ENCODE assay signal across 8 mouse cellular contexts in the genomic region with DNA sequence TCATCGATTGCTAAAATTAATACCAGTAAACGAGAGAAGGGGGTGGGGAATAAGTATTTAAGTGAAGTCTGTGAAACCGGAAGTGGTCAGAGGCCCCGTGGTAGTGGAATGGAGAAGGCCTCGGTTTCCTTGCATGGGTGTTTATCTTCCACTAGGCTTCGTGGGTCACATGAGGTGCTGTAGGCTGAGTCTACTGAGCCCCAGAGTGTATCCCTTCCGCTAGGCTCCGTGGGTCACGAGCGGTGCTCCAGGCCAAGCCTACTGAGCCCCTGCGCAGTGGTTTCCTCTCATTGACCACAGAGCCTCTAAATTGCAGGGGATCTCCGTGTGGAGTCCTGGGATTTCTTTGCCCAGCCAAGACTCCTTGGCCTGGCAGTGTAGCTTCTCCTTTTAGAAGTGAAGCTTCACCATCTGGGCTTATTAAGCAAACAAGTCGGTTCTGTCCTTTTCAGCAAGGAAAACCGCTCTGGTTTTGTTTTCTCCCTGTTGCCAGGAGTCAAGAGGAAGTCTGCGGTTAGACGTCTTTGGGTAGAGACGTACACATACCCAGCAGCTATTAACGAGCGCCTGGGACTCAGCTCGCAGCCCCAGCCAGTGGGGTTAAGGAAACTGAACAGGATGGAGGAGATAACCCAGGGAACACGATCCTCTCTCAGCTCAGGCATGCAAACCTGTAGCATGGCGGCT.
DNase-seq lines count a peak whose midpoint lies in the region; ATAC-seq and TF ChIP-seq lines count a peak whose summit lies in the region.

No protein-coding gene starts in this region.

- peaks cover 1% of the 10 kb centered on the region; the same call in 1 of the 2 replicates for H3K79me2 ChIP-seq in MEL (ENCODE audit: control insufficient read depth, insufficient read depth, low read length, poor library complexity)

- H3K36me3 ChIP-seq in MEL (ENCODE audit: control insufficient read depth in 1 of 2, insufficient read depth in 2 of 2, low read length in 2 of 2) = peaks cover 0 to 8% of the 10 kb centered on the region in 2 experiments; a peak in 2 of 4 replicates
- no peaks in the 10 kb centered on the region for H3K36me3 ChIP-seq in limb, embryonic 14.5 days (ENCODE audit: control insufficient read depth, insufficient read depth, low read length)
- H3K36me3 ChIP-seq in midbrain, embryonic 15.5 days (replicated peaks) = no peaks in the 10 kb centered on the region

- H3K9me3 ChIP-seq in MEL (replicated peaks; ENCODE audit: insufficient read depth, low read length) = no peaks in the 10 kb centered on the region
- no peaks in the 10 kb centered on the region for H3K9me3 ChIP-seq in limb, embryonic 14.5 days (ENCODE audit: control insufficient read depth, low read length)
- no peaks in the 10 kb centered on the region for H3K9me3 ChIP-seq in midbrain, embryonic 15.5 days

- no peaks in the 10 kb centered on the region for H3K27me3 ChIP-seq in MEL (ENCODE audit: control insufficient read depth in 1 of 2, insufficient read depth in 2 of 2, low read length in 2 of 2)
- H3K27me3 ChIP-seq in limb, embryonic 14.5 days (ENCODE audit: control insufficient read depth, insufficient read depth, low read length) = no peaks in the 10 kb centered on the region
- H3K27me3 ChIP-seq in midbrain, embryonic 15.5 days (replicated peaks) = 0 out of 2 replicates have a peak, but pooled peaks cover 10% of the 10 kb centered on the region

- peaks cover 0 to 21% of the 10 kb centered on the region in 2 experiments; a peak in 2 of 4 replicates for H3K4me1 ChIP-seq in MEL (ENCODE audit: control insufficient read depth in 1 of 2, insufficient read depth in 2 of 2, low read length in 2 of 2)
- H3K4me1 ChIP-seq in limb, embryonic 14.5 days (ENCODE audit: control insufficient read depth, insufficient read depth, low read length) = peaks cover 27% of the 10 kb centered on the region
- H3K4me1 ChIP-seq in midbrain, embryonic 15.5 days = peaks cover 14% of the 10 kb centered on the region; the same call in 1 of the 2 replicates

- DNase-seq in adrenal gland, adult 2 months = peak; percentile 25
- DNase-seq in adrenal gland, postnatal 14 days = no peak
- peak; percentile 84 for DNase-seq in MEL (ENCODE audit: low read depth, low spot score)
- peak; percentile 56 for DNase-seq in limb, embryonic 14.5 days (ENCODE audit: low spot score)
- DNase-seq in natural killer cell, adult 2 months (ENCODE audit: low spot score in 2 of 2) = peak; percentile 87 to 90
- DNase-seq in kidney, postnatal 10 days = no peak
- DNase-seq in adrenal gland, adult 18-20 months (ENCODE audit: low spot score in 2 of 2) = no peak

- peak in 1 of 2 experiments; percentile 44; a peak in 2 of 4 replicates for TF ChIP-seq EP300 in MEL (IDR thresholded peaks at IDR 0.05; ENCODE audit: low read depth in 1 of 2, low read length in 2 of 2)

- TF ChIP-seq RAD21 in MEL (IDR thresholded peaks at IDR 0.05; ENCODE audit: low read depth, low read length) = no peak; the same call in 1 of the 2 replicates

- WGBS in limb, embryonic 14.5 days = 46% methylated on average over 22 of the region's 22 CpGs
- WGBS in midbrain, embryonic 15.5 days = 75% methylated on average over 22 of the region's 22 CpGs

- peak overlapping the region; percentile 74 for H3K9ac ChIP-seq in MEL (ENCODE audit: control insufficient read depth, low read depth, low read length, poor library complexity, severe bottlenecking)
- H3K9ac ChIP-seq in limb, embryonic 14.5 days (ENCODE audit: low read depth, low read length, severe bottlenecking) = no peak overlapping the region
- H3K9ac ChIP-seq in midbrain, embryonic 15.5 days = no peak overlapping the region

- H3K4me3 ChIP-seq in MEL (ENCODE audit: control insufficient read depth in 1 of 2, insufficient read depth in 1 of 2, low read depth in 2 of 2, low read length in 2 of 2) = peak overlapping the region; percentile 69 to 72
- H3K4me3 ChIP-seq in limb, embryonic 14.5 days (replicated peaks; ENCODE audit: low read length) = no peak overlapping the region
- no peak overlapping the region for H3K4me3 ChIP-seq in midbrain, embryonic 15.5 days

- H3K4me2 ChIP-seq in limb, embryonic 14.5 days (replicated peaks; ENCODE audit: low read depth, low read length, severe bottlenecking) = 0 out of 2 replicates have a peak overlapping the region, but pooled peaks have one; percentile 16
- H3K4me2 ChIP-seq in midbrain, embryonic 15.5 days = no peak overlapping the region

- H3K27ac ChIP-seq in MEL (ENCODE audit: control insufficient read depth, low read depth, low read length) = peak overlapping the region; percentile 70
- H3K27ac ChIP-seq in limb, embryonic 14.5 days (replicated peaks; ENCODE audit: low read depth, low read length) = 0 out of 2 replicates have a peak overlapping the region, but pooled peaks have one; percentile 41
- no peak overlapping the region for H3K27ac ChIP-seq in midbrain, embryonic 15.5 days

- TF ChIP-seq POLR2A in MEL (IDR thresholded peaks at IDR 0.05; ENCODE audit: control insufficient read depth in 1 of 2, insufficient read depth in 1 of 2, low read depth in 1 of 2, low read length in 2 of 2, poor library complexity in 1 of 2) = peak; percentile 27 to 45; a peak in 2 of 4 replicates
- TF ChIP-seq POLR2A in limb, embryonic 14.5 days (IDR thresholded peaks at IDR 0.05; ENCODE audit: borderline replicate concordance, extremely low read depth, insufficient read depth, insufficient read length) = no peak

- 0 out of 2 replicates have a peak, but pooled peaks have one; percentile 27 for ATAC-seq in limb, embryonic 14.5 days (ENCODE audit: low FRiP score, low read depth)
- ATAC-seq in midbrain, embryonic 15.5 days (replicated peaks) = no peak

- no peak for TF ChIP-seq CTCF in MEL (IDR thresholded peaks at IDR 0.05 in 2 of 3, conservative IDR thresholded peaks at IDR 0.05 in 1 of 3; ENCODE audit: control insufficient read depth in 1 of 3, insufficient read depth in 1 of 3, low read depth in 2 of 3, low read length in 3 of 3, poor library complexity in 1 of 3, severe bottlenecking in 1 of 3)

TF ChIP-seq in MEL, 35 proteins besides CTCF, POLR2A, EP300 and RAD21:
- TF ChIP-seq BHLHE40 (IDR thresholded peaks at IDR 0.05; ENCODE audit: borderline replicate concordance, low read depth, low read length) (peak; percentile 24; the same call in 1 of the 2 replicates), USF1 (IDR thresholded peaks at IDR 0.05; ENCODE audit: low read depth, low read length) (peak; percentile 73), TBP (IDR thresholded peaks at IDR 0.05; ENCODE audit: low read depth, low read length) (0 out of 2 replicates have a peak, but pooled peaks have one; percentile 37), SIN3A (IDR thresholded peaks at IDR 0.05; ENCODE audit: low read length) (peak; percentile 46), CHD1 (IDR thresholded peaks at IDR 0.05; ENCODE audit: low read depth, low read length) (no peak), TAL1 (IDR thresholded peaks at IDR 0.05; ENCODE audit: low read length) (no peak), RCOR1 (IDR thresholded peaks at IDR 0.05; ENCODE audit: low read depth, low read length) (no peak), HCFC1 (IDR thresholded peaks at IDR 0.05; ENCODE audit: low read depth, low read length) (peak; percentile 35; the same call in 1 of the 2 replicates), MYC (IDR thresholded peaks at IDR 0.05; ENCODE audit: low read depth, low read length) (0 out of 2 replicates have a peak, but pooled peaks have one; percentile 12), ELF1 (IDR thresholded peaks at IDR 0.05; ENCODE audit: low read depth, low read length) (peak; percentile 48; the same call in 1 of the 2 replicates), MAFK (IDR thresholded peaks at IDR 0.05; ENCODE audit: borderline replicate concordance, low read depth, low read length) (no peak), E2F4 (IDR thresholded peaks at IDR 0.05; ENCODE audit: borderline replicate concordance, low read depth, low read length) (no peak), UBTF (IDR thresholded peaks at IDR 0.05; ENCODE audit: borderline replicate concordance, insufficient read depth, low read depth, low read length) (no peak), ETS1 (IDR thresholded peaks at IDR 0.05; ENCODE audit: low read depth, low read length) (peak; percentile 43; the same call in 1 of the 2 replicates), MXI1 (IDR thresholded peaks at IDR 0.05; ENCODE audit: low read depth, low read length) (peak; percentile 50; the same call in 1 of the 2 replicates), GABPA (IDR thresholded peaks at IDR 0.05; ENCODE audit: low read depth, low read length) (no peak)

Comparison
In these comparisons a context has a peak if more than half of its experiments do, and no peak if none do; other contexts are left out.
1. DNase-seq: peak in adrenal gland, adult 2 months (single experiment), MEL (single experiment), limb, embryonic 14.5 days (single experiment) and natural killer cell, adult 2 months (2 of 2); none in adrenal gland, postnatal 14 days (single experiment), kidney, postnatal 10 days (single experiment) and adrenal gland, adult 18-20 months (0 of 2).
2. H3K4me3 ChIP-seq: peak in MEL (2 of 2); none in limb, embryonic 14.5 days (single experiment) and midbrain, embryonic 15.5 days (single experiment).